Mouse (Mus musculus) thymus, adult 2 months (tissue): ENCODE data around the gene Vkorc1l1.

Source experiments
- CTCF ChIP-seq: fragments of 200-500 bp; IDR thresholded peaks from 2 replicates; pipeline ENCODE4 v1.5.1; 2012; ENCODE audit warnings: mild to moderate bottlenecking, control low read depth, low read length, moderate library complexity, borderline replicate concordance; ENCODE audit not compliant: control insufficient read depth, poor library complexity, insufficient read depth; ENCODE audit errors: extremely low read depth
- POLR2A ChIP-seq: fragments of 200-500 bp; IDR thresholded peaks from 2 replicates; pipeline ENCODE4 v1.6.1; 2012; ENCODE audit warnings: mild to moderate bottlenecking, low read length, control low read depth, moderate library complexity; ENCODE audit not compliant: control insufficient read depth, poor library complexity, insufficient read depth; ENCODE audit errors: extremely low read depth

DNA sequence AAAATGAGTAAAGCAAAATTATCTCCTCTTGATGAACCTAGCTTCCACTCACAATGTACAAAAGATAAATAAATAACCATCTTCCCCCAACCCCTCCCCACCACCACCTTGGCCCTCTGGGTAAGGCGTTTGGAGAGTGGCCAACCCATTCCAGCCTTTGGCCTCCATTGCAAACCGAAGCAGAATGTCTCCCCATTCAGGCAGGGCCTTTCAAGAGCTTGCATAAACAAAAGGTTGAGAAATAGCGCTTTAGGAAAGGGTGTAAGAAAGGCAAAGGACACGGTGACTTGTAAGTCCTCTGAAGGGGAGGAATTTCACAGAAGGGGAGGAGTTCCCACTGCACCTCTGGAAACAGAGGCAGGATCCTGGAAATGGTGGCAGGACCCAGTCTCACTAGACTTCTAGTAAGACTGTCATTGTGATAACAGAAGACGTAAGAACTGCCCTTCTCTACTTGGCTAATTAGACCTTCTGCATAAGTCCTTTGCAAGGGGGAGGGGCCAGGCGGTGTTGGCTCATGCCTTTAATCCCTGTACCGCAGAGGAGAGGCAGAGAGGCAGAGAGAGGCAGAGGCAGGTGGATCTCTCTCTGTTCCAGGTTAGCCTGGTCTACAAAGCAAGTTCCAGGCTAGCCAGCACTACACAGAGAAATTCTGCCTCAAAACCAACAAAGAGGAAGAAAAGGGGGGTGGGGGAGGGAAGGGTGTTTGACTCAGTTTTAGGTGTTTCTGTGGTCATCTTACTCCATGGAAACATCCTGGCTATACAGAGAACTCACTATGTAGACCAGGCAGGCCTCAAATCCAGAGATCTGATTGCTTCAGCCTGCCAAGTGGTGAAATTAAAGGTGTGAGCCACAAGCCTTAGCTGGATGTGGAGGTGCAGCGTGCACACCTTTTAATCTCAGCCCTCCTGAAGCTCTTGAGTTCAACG lies 11.6 kb upstream of the Vkorc1l1 start:
- TF ChIP-seq CTCF (no peak), POLR2A (no peak)
